Mouse (Mus musculus): ENCODE data around the gene Mfsd10.
"Not testable (repeated sequence)": the region's sequence is repeated elsewhere in the genome, so short reads cannot be mapped to it uniquely, and the experiment has no call there.

Gene Mfsd10

DNA sequence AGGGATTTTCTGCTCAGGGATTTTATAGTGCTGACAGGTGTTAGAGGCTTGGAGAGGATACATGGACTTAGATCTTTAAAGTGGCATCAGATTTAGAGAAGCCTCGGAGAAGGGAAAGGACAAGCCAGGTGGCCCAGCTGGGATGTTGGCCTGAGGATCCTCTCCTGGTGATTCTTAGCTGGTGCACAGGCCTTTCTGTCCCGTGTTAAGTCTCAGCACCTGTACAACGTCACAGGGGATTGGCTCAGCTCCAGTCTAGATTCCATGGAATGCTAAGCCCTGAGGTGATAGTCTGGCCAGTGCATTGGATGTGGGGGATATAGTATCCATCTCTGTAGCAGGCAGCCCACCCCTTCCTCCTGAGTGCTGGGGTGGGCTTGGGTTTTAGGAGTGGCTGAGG, 28.8 kb downstream of the Mfsd10 start:
- intact Hi-C loops (cut with DNase I), result no loop called here

DNA sequence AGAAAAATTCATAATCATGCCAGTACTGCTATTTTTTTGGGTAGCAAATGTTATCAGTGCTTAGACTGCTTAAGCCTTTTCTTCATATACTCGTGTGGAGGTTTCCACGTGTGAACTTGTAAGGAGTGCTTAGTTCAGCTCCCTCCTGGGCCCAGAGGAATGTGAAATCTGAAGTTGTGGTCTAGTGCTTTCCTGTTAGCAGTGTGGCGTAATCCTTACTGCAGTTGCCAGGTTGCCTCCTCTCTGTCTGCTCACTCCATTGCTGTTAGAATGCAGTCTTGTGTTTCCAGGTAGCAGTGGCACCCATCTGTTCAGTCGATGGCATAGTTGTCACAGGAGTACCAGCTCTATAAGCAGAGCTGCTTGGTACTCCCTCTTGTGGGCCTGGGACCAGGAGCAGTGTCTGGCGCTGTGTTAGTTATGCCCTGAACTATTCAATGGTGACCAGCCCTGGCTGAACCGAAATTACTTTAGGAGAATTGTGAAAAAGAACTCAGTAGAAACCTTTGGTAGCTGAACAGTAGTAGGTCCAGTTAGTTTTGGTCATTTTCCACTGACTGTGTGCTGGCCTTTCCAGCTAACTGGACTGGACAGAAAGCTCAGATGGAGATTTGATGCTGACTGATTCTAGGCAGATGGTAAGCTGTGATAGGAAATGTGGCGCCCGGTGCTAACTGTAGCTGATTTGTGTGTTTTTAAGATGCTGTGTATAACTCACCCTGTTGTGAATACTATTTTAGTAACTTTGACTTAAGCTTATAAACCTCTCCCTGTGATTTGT, 29.7 kb downstream of the Mfsd10 start:
- intact Hi-C loops (cut with DNase I), result no loop called here

- intact Hi-C loops (cut with DNase I), result no loop called here
Observed at GRCm38 (mm10) chr5:34604576-34604975, 32.4 kb downstream of the Mfsd10 start.

DNA sequence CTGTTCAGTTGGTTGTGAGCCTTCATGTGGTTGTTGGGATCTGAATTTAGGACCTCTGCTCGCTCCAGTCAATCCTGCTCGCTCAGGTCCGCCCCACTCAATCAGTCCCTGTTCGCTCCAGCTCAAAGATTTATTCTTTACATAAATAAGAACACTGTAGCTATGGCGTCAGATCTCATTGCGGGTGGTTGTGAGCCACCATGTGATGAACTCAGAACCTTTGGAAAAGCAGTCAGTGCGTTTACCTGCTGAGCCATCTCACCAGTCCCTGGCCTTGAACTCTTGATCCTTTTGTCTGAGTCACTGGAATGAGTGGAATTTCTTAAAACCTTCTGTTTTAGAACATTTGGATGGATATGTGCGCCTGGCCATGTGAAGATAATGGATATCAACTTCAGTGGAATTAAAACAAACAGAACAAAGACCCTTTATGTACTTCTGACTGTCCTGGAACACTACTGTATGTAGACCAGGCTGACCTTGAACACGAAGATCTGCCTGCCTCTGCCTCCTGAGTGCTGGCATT, 43.7 kb downstream of the Mfsd10 start:
- intact Hi-C loops (cut with DNase I), result no loop called here

DNA sequence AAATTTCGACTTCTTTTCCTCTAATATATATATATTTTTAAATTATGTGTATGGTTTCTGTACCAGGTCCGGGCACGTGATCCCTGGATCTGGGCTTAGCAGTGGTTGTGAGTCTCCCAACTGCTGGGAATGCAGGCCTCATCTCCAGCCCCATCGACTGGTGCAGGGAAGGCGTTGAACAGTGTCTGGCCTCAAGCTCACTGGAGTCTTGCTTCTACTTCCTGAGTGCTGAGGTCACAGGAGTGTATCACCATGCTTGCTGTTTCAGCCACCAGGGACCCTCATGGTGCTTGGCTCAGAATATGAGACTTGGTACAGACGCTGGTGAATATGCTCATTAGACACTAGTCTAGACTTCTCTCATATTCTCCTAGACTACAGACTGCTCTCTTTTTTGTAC, 44.3 kb downstream of the Mfsd10 start:
- intact Hi-C loops (cut with DNase I), result no loop called here

GRCm38 (mm10) chr5:34592224-34592623, 44.8 kb downstream of the Mfsd10 start:
- intact Hi-C loops (cut with DNase I), result not testable (repeated sequence)

DNA sequence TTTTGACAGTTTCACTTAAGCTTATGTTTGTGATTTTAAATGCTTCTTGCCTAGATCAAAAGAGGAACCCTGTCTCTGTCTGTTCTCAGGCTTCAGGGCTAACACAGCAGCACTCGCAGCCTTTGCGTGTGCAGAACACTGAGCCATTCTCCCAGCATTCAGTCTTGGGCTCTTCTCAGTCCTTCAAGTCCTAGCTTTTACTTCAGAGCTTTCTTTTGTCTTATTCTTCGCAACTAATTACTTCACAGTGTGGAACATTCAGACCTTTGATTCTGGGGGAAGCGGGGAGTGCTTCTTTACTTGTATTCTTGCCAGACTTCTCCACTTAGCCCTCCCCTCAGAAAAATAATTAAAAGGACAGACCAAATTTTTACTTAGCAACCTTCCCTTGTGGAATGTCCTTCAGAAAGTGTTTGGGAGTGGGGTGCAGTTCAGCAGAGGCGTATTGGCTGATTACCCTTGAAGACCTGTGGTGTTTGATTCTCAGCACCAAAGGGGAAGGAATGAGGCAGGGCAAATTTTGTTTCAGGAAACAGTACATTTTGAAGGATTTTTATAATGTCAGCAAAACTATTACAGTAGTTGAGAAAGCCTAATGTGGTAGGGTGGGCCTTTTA, 45.5 kb downstream of the Mfsd10 start:
- intact Hi-C loops (cut with DNase I), result no loop called here

GRCm38 (mm10) chr5:34590702-34591101, 46.3 kb downstream of the Mfsd10 start:
- intact Hi-C loops (cut with DNase I), result no loop called here

DNA sequence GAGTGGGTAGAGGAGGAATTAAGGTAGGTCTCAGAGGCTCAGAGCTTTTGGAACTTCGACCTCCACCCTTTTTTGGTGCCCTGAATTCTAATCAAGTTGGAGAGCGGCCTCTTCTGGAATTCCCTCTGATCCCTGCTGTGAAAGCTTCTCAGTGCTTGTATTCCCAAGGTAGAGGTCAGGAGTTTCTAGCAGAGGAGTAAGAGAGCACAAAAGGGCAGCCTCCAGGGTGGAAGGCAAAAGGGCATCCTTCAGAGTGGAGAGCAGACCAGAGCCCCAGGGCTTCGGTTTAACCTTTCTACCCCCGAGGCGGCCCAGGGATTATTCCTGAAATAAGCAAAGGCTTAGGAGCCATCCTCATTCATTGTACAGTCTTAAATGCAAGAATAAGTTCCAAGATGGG, 47.0 kb downstream of the Mfsd10 start:
- intact Hi-C loops (cut with DNase I), result no loop called here

DNA sequence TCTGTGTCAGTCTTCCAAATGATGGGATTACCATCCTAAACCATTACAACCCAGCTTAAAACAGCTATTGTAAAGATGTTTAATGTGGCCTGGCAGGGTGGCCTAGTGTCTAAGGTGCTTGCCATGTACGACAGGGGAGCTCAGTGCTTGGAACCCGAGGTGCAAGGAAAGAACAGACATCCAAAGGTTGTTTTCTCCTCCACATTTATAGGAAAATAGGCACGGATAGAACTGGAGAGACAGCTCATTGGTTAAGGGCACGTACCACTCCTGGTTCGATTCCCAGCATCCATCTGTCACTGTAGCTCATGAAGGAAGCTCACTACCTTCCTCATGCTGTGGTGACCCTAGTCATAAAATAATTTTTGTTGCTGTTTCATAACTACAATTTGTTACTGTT, 49.1 kb downstream of the Mfsd10 start:
- intact Hi-C loops (cut with DNase I), result no loop called here

DNA sequence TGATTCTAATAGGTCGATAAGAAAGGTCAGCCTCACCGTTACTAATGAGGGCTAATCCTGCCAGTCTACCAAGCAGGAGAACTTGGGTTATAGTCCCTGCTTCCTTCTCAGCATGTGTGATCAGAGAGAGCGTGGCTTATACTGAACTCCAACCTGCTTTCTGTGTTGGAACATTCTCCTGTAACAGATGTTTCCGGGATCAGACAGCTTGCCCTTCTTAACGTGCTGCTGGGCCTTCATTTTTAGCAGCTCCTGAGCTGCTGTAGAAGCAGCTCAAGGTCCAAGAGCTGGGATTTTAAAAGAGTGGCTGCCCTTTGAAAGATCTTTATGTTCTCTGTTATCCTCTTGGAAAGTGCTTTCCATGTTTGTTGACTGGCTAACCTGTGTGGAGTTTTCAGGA, 51.8 kb downstream of the Mfsd10 start:
- intact Hi-C loops (cut with DNase I), result no loop called here

Measured in adrenal gland (tissue).